Mouse (Mus musculus) T-helper 2 cell (primary cell): ENCODE measurements at regions not wholly inside any gene's neighbourhood (a gene's known extent, or its start where the extent isn't known, plus 50 kb on each side); places are given as distances from the start of the nearest gene placed in this dataset.

Experiments used
- in situ Hi-C: fragments of 300-600 bp; cut with MboI, MseI; formaldehyde crosslinking; loops from one replicate; pipeline ENCODE4 v1.15.1; 2025; ENCODE audit warnings: high pct_unique_total_duplicates

GRCm38 (mm10) chr4:123991223-123991622, 73.4 kb upstream of the 4930535I16Rik start:
- in situ Hi-C loops: loop anchor here (10.0 kb wide), 1 partner anchor 914 kb away; no protein-coding TSS in a partner anchor

- in situ Hi-C loops: loop anchor here (10.0 kb wide), 1 partner anchor 914 kb away; no protein-coding TSS in a partner anchor
Observed at GRCm38 (mm10) chr4:123990293-123991185, 72.7 kb upstream of the 4930535I16Rik start.
